Mouse (Mus musculus) heart, adult 9 months (tissue): ENCODE measurements around the gene Nisch.
A peak's percentile ranks its signal among the peaks of the same experiment; 100 is the strongest.

Experiments
- DNase-seq, 2 experiments: peaks; one replicate each; pipeline ENCODE4 v3.0.0; 2022; ENCODE audit warnings: low spot score in 2 of 2

The Nisch gene

GRCm38 (mm10) chr14:31191936-31192335 lies 24.8 kb downstream of the Nisch start:
- no peak for DNase-seq

GRCm38 (mm10) chr14:31189348-31189747 lies 27.4 kb downstream of the Nisch start:
- no peak for DNase-seq

GRCm38 (mm10) chr14:31188771-31189181 lies 28.0 kb downstream of the Nisch start:
- peak; percentile 48 to 78 for DNase-seq

- peak in 1 of 2 experiments; percentile 68 for DNase-seq
These were observed 30.1 kb downstream of the Nisch start for GRCm38 (mm10) chr14:31186656-31187055.

- no peak for DNase-seq
These were observed 32.6 kb downstream of the Nisch start for GRCm38 (mm10) chr14:31184195-31184594.

- no peak for DNase-seq
These were observed 33.2 kb downstream of the Nisch start for GRCm38 (mm10) chr14:31183541-31183940.

GRCm38 (mm10) chr14:31182786-31183290 lies 33.9 kb downstream of the Nisch start:
- peak in 1 of 2 experiments; percentile 73 for DNase-seq

- no peak for DNase-seq
These were observed 35.2 kb downstream of the Nisch start for GRCm38 (mm10) chr14:31181512-31181911.

GRCm38 (mm10) chr14:31179677-31180365 lies 36.9 kb downstream of the Nisch start:
- no peak for DNase-seq

GRCm38 (mm10) chr14:31177715-31178114 lies 39.0 kb downstream of the Nisch start:
- DNase-seq: no peak

GRCm38 (mm10) chr14:31177287-31177686 lies 39.5 kb downstream of the Nisch start:
- DNase-seq: no peak

- DNase-seq: no peak
These were observed 43.2 kb downstream of the Nisch start for GRCm38 (mm10) chr14:31173537-31173936.

- DNase-seq: peak; percentile 56 to 65
These were observed 43.8 kb downstream of the Nisch start for GRCm38 (mm10) chr14:31172781-31173455.

GRCm38 (mm10) chr14:31171821-31172220 lies 44.9 kb downstream of the Nisch start:
- no peak for DNase-seq

GRCm38 (mm10) chr14:31171386-31171785 lies 45.4 kb downstream of the Nisch start:
- no peak for DNase-seq

- DNase-seq: no peak
These were observed 45.8 kb downstream of the Nisch start for GRCm38 (mm10) chr14:31170963-31171362.

GRCm38 (mm10) chr14:31169508-31169907 lies 47.2 kb downstream of the Nisch start:
- no peak for DNase-seq

GRCm38 (mm10) chr14:31168425-31168824 lies 48.3 kb downstream of the Nisch start, which contains the start of gene Stab1:
Stab1 (minus strand) TSS chr14:31168641.
- peak; percentile 67 to 86 for DNase-seq

- no peak for DNase-seq
These were observed 49.9 kb downstream of the Nisch start for GRCm38 (mm10) chr14:31166827-31167226.

GRCm38 (mm10) chr14:31165991-31166630 lies 50.6 kb downstream of the Nisch start:
- DNase-seq: peak; percentile 43 to 66

- DNase-seq: no peak
These were observed 51.3 kb downstream of the Nisch start for GRCm38 (mm10) chr14:31165458-31165857.

GRCm38 (mm10) chr14:31165010-31165409 lies 51.7 kb downstream of the Nisch start:
- peak; percentile 36 to 55 for DNase-seq
